Mouse (Mus musculus): ENCODE measurements around the gene Atp11a. TPM values are rescaled to one million over a fixed set of nuclear protein-coding genes. Genes with fewer than 3 reads are reported as not detected.

Gene Atp11a
- polyA plus RNA-seq, 1 experiment from 2014 or later = 13.6 TPM

DNA sequence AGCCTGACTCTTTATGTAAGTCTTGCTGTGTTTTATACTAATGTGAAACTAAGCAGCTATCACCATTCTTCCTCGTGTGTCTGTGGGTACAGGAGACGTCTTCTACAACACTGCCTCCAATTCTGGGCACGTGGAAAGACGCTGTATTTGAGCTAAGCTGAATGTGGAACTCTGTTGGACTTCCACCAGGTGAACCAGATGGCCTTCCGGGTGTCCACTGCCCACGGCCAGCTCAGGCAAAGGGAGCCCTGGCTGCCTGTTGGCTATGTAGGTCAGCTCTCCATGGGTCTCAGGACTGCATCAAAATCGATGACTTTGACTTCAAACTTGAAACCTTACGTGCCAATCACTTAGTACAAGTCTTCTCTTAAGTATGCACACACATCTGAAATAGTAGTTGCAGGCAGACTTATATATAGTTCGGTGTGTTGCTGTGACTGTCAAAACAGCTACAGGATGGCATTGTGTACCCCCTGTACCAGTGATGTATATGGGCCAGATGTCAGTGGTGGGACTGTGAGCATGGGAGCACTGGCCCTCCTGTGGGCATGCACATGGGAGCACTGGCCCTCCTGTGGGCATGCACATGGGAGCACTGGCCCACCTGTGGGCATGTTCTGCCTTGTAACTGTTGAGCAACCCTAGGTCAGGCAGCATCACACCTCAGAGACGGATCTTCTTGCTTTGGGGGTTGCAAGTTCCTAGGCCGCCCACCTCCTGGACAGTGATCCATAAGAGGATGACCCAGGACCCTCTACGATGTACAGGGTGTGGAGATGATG lies 137.2 kb downstream of the Atp11a start:
- 91% methylated on average over 12 of the region's 12 CpGs for WGBS
- no peak overlapping the region for H3K9ac ChIP-seq (replicated peaks; ENCODE audit: low read length)
- H3K27me3 ChIP-seq (ENCODE audit: control insufficient read depth, insufficient read depth, low read length) = no peaks in the 10 kb centered on the region
- H3K9me3 ChIP-seq (ENCODE audit: control insufficient read depth, low read length) = no peaks in the 10 kb centered on the region
- H3K27ac ChIP-seq (replicated peaks; ENCODE audit: low read depth, low read length) = no peak overlapping the region
- DNase-seq (no peak), ATAC-seq (ENCODE audit: low FRiP score, low TSS enrichment) (no peak)
- no peak overlapping the region for H3K4me3 ChIP-seq (replicated peaks; ENCODE audit: low read depth, low read length)
- H3K4me1 ChIP-seq (ENCODE audit: control insufficient read depth, insufficient read depth, low read length) = no peaks in the 10 kb centered on the region
- H3K36me3 ChIP-seq (ENCODE audit: control insufficient read depth, insufficient read depth, low read length) = peaks cover 14% of the 10 kb centered on the region; the same call in 1 of the 2 replicates
- no peak overlapping the region for H3K4me2 ChIP-seq (ENCODE audit: low read length)

DNA sequence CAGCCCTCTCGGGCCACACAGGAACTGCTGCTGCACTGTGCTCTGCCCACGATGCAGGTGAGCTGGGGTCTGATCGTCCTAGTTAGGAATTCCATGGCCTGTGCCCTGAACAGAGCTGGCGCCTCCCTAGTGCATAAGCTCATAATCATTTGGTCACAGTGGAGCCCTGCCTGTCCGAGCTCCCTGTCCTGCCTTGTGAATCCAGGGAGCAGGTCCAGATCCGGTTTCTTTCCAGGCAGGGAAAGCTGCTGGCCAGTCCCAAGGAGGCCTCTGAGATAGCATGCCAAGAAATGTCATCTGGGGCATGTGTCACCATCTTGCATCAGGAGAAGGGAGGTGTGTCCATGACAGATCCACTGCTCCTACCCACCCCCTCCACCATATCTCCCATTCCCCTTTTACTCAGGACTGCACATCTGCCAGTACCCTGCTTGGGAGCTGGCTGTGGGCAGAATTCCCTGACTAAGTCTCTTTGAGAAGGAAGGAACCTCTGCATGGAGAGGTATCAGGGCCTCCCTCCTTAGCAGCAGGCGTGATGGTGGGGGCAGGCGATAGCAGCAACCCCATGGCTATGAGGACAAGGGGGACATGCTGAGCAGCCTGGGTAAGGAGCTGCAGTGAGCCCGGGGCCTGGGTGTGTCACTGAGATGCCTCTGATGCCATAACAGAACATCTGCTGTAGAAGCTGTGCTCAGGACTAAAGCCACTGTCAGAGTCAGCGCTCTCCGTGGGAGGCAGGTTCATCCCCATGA lies 138.1 kb downstream of the Atp11a start:
- Histone ChIP-seq H3K27ac (replicated peaks; ENCODE audit: low read depth, low read length) (no peak overlapping the region), H3K9ac (replicated peaks; ENCODE audit: low read length) (no peak overlapping the region), H3K4me1 (ENCODE audit: control insufficient read depth, insufficient read depth, low read length) (no peaks in the 10 kb centered on the region), H3K4me2 (ENCODE audit: low read length) (no peak overlapping the region), H3K4me3 (replicated peaks; ENCODE audit: low read depth, low read length) (no peak overlapping the region), H3K9me3 (ENCODE audit: control insufficient read depth, low read length) (no peaks in the 10 kb centered on the region), H3K27me3 (ENCODE audit: control insufficient read depth, insufficient read depth, low read length) (no peaks in the 10 kb centered on the region), H3K36me3 (ENCODE audit: control insufficient read depth, insufficient read depth, low read length) (peaks cover 14% of the 10 kb centered on the region; the same call in 1 of the 2 replicates)
- ATAC-seq (ENCODE audit: low FRiP score, low TSS enrichment) (no peak), DNase-seq (no peak)
- WGBS = 76% methylated on average over 11 of the region's 11 CpGs

DNA sequence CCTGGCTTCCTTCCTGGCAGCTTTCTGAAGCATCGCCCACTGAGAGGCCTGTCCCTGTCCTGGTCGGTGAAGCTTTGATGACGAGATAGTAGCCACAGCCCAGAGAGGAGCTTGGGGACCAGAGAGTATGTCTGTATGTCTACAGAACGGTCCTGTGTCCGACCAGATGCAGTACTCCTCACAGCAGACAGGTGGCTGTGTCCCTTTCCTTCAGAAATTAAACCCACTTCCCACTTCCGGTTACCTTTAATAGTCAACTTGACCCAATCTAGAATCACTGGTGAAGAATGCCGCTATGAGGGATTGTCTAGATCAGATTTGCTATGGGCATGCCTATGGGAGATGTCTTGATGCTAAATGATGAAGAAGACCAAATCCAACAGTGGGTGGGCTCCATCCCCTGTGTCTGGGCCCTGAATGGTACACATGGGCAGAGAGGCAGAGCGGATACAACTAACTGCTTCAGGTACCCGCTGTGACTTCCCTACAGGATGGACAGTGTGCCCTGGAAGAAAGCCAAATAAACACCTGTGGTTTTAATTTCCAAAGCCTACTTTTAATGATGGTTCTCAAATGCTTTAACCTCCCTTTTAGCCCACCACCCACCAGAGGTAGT lies 138.8 kb downstream of the Atp11a start:
- Histone ChIP-seq H3K27ac (replicated peaks; ENCODE audit: low read depth, low read length) (no peak overlapping the region), H3K9ac (replicated peaks; ENCODE audit: low read length) (0 out of 2 replicates have a peak overlapping the region, but pooled peaks have one; percentile 12), H3K36me3 (ENCODE audit: control insufficient read depth, insufficient read depth, low read length) (peaks cover 14% of the 10 kb centered on the region; the same call in 1 of the 2 replicates), H3K4me3 (replicated peaks; ENCODE audit: low read depth, low read length) (no peak overlapping the region), H3K4me1 (ENCODE audit: control insufficient read depth, insufficient read depth, low read length) (no peaks in the 10 kb centered on the region), H3K9me3 (ENCODE audit: control insufficient read depth, low read length) (no peaks in the 10 kb centered on the region), H3K4me2 (ENCODE audit: low read length) (no peak overlapping the region), H3K27me3 (ENCODE audit: control insufficient read depth, insufficient read depth, low read length) (no peaks in the 10 kb centered on the region)
- 82% methylated on average over 9 of the region's 9 CpGs for WGBS
- ATAC-seq (ENCODE audit: low FRiP score, low TSS enrichment) (no peak), DNase-seq (no peak)

DNA sequence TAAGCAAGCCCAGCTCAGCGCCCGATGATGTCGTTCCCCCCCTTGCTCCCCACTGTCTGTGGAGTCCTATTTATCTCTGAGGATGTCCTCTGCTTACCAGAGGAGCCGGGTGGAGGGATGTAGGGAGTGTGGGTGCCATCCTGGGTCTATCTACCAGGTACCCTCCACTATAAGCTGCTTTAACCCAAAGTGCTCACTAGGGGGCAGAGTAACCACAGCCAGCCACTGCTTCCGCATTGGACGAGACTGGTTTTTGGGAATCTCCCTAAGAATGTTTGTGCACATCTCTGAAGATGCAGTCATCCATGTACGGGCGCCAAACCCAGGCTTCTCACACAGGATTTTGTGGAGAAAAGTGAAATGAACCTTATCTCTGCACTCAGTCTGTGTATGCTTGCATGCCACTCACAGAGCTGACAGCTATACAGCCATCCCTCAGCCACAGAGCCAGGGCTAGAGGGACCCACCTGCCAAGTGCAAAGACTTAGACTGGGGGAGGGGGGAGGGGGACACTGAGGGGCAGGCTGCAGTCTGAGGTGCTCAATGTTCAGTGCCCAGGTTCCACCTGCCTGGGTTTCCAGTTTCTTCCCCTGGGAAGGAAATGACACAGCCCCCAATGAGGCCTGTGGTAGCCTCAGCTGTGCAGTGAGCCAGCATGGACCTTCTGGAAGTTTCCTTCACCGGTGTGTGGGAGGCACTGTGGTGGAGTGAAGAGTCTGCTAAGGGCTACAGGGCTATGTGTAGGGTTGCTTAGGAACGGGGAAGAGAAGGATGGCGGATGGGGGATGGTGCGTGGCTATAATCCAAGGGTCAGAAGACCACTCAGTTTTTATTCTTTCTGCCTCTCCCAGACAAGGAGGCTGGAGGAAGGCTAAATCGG lies 139.9 kb downstream of the Atp11a start:
- H3K36me3 ChIP-seq (ENCODE audit: control insufficient read depth, insufficient read depth, low read length) = 0 out of 2 replicates have a peak, but pooled peaks cover 7% of the 10 kb centered on the region
- DNase-seq = peak; percentile 85
- 43% methylated on average over 13 of the region's 13 CpGs for WGBS

DNA sequence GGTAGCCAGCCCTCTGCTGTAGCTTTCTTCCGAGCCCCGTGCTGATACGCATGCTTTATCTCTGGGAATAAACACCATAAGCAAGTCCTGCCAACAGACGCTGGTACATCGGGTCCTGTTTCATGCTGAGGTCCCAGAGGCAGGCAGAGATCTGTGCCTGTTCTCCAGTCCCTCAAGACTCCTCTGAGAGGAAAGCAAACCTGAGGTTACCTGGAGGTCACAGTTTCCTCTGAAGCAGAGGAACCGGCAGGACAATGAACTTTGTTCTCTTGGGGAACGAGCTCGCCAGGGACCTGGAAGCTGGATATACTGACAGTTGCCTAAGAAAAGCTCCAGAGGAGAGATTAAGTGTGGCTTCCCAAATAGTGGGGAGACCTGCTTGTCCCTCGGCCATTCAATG lies 141.0 kb downstream of the Atp11a start:
- Histone ChIP-seq H3K9ac (replicated peaks; ENCODE audit: low read length) (no peak overlapping the region), H3K4me3 (replicated peaks; ENCODE audit: low read depth, low read length) (no peak overlapping the region), H3K36me3 (ENCODE audit: control insufficient read depth, insufficient read depth, low read length) (no peaks in the 10 kb centered on the region), H3K27ac (replicated peaks; ENCODE audit: low read depth, low read length) (no peak overlapping the region), H3K4me1 (ENCODE audit: control insufficient read depth, insufficient read depth, low read length) (no peaks in the 10 kb centered on the region), H3K9me3 (ENCODE audit: control insufficient read depth, low read length) (no peaks in the 10 kb centered on the region), H3K27me3 (ENCODE audit: control insufficient read depth, insufficient read depth, low read length) (no peaks in the 10 kb centered on the region), H3K4me2 (ENCODE audit: low read length) (no peak overlapping the region)
- no peak for ATAC-seq (ENCODE audit: low FRiP score, low TSS enrichment)
- DNase-seq = no peak
- 79% methylated on average over 9 of the region's 9 CpGs for WGBS

More for the DNA sequence above, 139.9 kb downstream of the Atp11a start:
- H3K4me3 ChIP-seq (replicated peaks; ENCODE audit: low read depth, low read length) = no peak overlapping the region
- H3K4me2 ChIP-seq (ENCODE audit: low read length) = no peak overlapping the region
- H3K27ac ChIP-seq (replicated peaks; ENCODE audit: low read depth, low read length) = no peak overlapping the region
- ATAC-seq (ENCODE audit: low FRiP score, low TSS enrichment) = peak; percentile 37; the same call in 1 of the 2 replicates
- no peaks in the 10 kb centered on the region for H3K4me1 ChIP-seq (ENCODE audit: control insufficient read depth, insufficient read depth, low read length)
- H3K9ac ChIP-seq (replicated peaks; ENCODE audit: low read length) = no peak overlapping the region
- no peaks in the 10 kb centered on the region for H3K27me3 ChIP-seq (ENCODE audit: control insufficient read depth, insufficient read depth, low read length)
- no peaks in the 10 kb centered on the region for H3K9me3 ChIP-seq (ENCODE audit: control insufficient read depth, low read length)

DNA sequence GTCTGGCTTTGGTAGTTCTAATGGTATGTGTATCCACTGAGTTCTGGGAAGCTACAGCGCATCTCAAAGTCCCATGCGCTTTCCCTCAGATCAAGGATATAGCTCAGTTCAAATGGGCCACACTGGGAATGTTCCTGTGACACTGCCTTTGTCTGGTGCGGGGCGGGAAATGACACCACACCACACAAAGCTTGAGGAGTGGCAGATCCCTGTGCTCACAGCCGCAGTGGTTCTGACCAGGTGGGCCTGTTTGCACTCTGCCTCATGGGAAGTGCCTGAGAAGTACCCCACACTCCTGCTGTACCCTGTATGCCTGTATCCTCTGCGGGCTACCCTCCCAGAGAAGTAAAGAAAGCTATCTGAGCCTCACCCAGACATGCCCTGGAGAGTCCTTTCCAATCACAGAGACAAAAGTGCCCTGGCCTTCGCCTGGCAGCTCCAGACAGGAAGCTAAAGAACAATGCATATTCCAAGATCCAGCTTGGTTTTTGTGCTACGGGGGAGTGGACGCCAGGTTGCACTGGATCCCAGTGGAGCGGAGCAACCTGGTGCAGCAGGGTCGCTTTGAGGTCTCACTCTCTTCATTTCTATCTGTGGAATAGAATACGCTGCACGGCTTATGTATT lies 147.1 kb downstream of the Atp11a start:
- Histone ChIP-seq H3K9ac (replicated peaks; ENCODE audit: low read length) (no peak overlapping the region), H3K4me2 (ENCODE audit: low read length) (no peak overlapping the region), H3K36me3 (ENCODE audit: control insufficient read depth, insufficient read depth, low read length) (no peaks in the 10 kb centered on the region), H3K9me3 (ENCODE audit: control insufficient read depth, low read length) (no peaks in the 10 kb centered on the region), H3K27me3 (ENCODE audit: control insufficient read depth, insufficient read depth, low read length) (no peaks in the 10 kb centered on the region), H3K4me1 (ENCODE audit: control insufficient read depth, insufficient read depth, low read length) (no peaks in the 10 kb centered on the region), H3K27ac (replicated peaks; ENCODE audit: low read depth, low read length) (0 out of 2 replicates have a peak overlapping the region, but pooled peaks have one; percentile 5), H3K4me3 (replicated peaks; ENCODE audit: low read depth, low read length) (no peak overlapping the region)
- 89% methylated on average over 13 of the region's 13 CpGs for WGBS
- ATAC-seq (ENCODE audit: low FRiP score, low TSS enrichment) (no peak), DNase-seq (no peak)

DNA sequence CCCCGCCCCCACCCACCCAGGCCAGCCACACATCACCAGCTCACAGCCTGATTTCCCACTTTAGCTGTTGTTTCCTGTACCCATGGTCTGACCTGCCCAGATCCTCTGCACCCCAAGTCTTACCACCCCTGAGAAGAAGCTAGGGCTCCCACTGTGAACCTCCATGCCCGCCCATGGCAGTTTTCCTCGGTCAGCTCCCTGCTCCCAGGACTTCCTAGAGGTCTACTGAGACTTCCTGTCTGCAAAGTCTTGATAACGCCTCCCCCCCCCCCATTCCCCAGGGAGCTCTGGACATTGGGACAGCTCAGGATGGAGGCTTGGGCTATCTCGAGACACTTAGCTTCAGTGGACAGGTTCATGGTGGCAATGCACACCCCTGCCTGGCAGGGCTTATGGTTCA lies 148.3 kb downstream of the Atp11a start:
- no peak overlapping the region for H3K4me3 ChIP-seq (replicated peaks; ENCODE audit: low read depth, low read length)
- no peaks in the 10 kb centered on the region for H3K9me3 ChIP-seq (ENCODE audit: control insufficient read depth, low read length)
- no peaks in the 10 kb centered on the region for H3K27me3 ChIP-seq (ENCODE audit: control insufficient read depth, insufficient read depth, low read length)
- WGBS = 95% methylated on average over 5 of the region's 5 CpGs
- H3K36me3 ChIP-seq (ENCODE audit: control insufficient read depth, insufficient read depth, low read length) = no peaks in the 10 kb centered on the region
- H3K27ac ChIP-seq (replicated peaks; ENCODE audit: low read depth, low read length) = no peak overlapping the region
- H3K9ac ChIP-seq (replicated peaks; ENCODE audit: low read length) = no peak overlapping the region
- no peak for ATAC-seq (ENCODE audit: low FRiP score, low TSS enrichment)
- no peak overlapping the region for H3K4me2 ChIP-seq (ENCODE audit: low read length)
- DNase-seq = no peak
- no peaks in the 10 kb centered on the region for H3K4me1 ChIP-seq (ENCODE audit: control insufficient read depth, insufficient read depth, low read length)

Data from midbrain, embryonic 14.5 days (tissue).